Mouse (Mus musculus) limb, embryonic 10.5 days (tissue): Measurements from ENCODE around the gene Emc1. TPM values are rescaled to one million over a fixed set of nuclear protein-coding genes. Genes with fewer than 3 reads are reported as not detected.
A peak's percentile ranks its signal among the peaks of the same experiment; 100 is the strongest.

Source experiments
- DNase-seq: peaks from one replicate; pipeline ENCODE4 v3.0.0-alpha.2; 2017; ENCODE audit warnings: low spot score
- H3K27ac ChIP-seq: fragments of 300-500 bp; sonication (generic); 2 replicates; pipeline ENCODE4 v1.5.1; 2016; ENCODE audit warnings: mild to moderate bottlenecking
- H3K27me3 ChIP-seq: fragments of 300-500 bp; sonication (generic); 2 replicates; pipeline ENCODE4 v1.6.1; 2016; ENCODE audit warnings: low read depth, mild to moderate bottlenecking; ENCODE audit not compliant: poor library complexity, severe bottlenecking
- H3K36me3 ChIP-seq: fragments of 300-500 bp; sonication (generic); 2 replicates; pipeline ENCODE4 v1.6.1; 2016; ENCODE audit warnings: mild to moderate bottlenecking, moderate library complexity
- H3K4me1 ChIP-seq: fragments of 300-500 bp; sonication (generic); 2 replicates; pipeline ENCODE4 v1.6.1; 2016
- H3K4me3 ChIP-seq: fragments of 300-500 bp; sonication (generic); 2 replicates; pipeline ENCODE4 v1.5.1; 2016; ENCODE audit warnings: mild to moderate bottlenecking, moderate library complexity
- H3K9me3 ChIP-seq: fragments of 300-500 bp; sonication (generic); replicated peaks from 2 replicates; pipeline ENCODE4 v1.6.1; 2016; ENCODE audit warnings: mild to moderate bottlenecking
- WGBS: fragments of 180-500 bp; shearing (Covaris S2); methylation state at CpG from one replicate; pipeline ENCODE4 v1.1.7; 2016; 5-methylcytosine and 5-hydroxymethylcytosine counted together
- microRNA-seq: library from miRNA; unstranded; fragments of <30 nt; microRNA quantifications from one replicate; pipeline ENCODE4, GENCODE M21; 2017
- polyA plus RNA-seq: library from polyadenylated mRNA; unstranded; fragments of >200 nt; fragmentation: Nextera tagmentation; extraction: Ambion mirVana; gene quantifications from 2 replicates; pipeline ENCODE4 v1.2.1, GENCODE M21; 2016

Gene Emc1
- polyA plus RNA-seq, 1 experiment from 2014 or later: 32.2 TPM

- Histone ChIP-seq H3K27me3 (no peaks in the 10 kb centered on the region), H3K4me1 (no peaks in the 10 kb centered on the region), H3K4me3 (no peak overlapping the region), H3K36me3 (peaks cover 100% of the 10 kb centered on the region), H3K27ac (no peak overlapping the region), H3K9me3 (no peaks in the 10 kb centered on the region)
- 64% methylated on average over 1 of the region's 1 CpGs for WGBS
- DNase-seq: no peak
These were observed 65.5 kb downstream of the Emc1 start for GRCm38 (mm10) chr4:139417868-139418267.

DNA sequence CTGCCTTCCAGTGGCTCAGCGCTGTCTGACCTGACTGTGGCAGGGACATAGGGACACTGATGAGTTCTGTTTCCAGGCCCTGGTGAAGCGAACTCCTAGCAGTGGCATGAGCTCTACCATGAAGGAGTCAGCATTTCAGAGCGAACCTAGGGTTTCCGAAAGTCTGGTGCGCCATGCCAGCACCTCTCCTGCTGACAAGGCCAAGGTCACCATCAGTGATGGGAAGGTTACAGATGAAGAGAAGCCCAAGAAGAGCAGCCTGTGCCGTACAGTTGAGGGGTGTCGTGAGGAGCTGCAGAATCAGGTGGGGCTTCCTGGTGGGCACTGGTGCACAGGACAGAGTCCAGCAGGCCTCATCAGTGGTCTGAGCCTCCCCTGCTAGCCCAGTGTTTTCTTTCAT is 69.2 kb downstream of the Emc1 start:
- 94% methylated on average over 7 of the region's 7 CpGs for WGBS
- DNase-seq: no peak
- Histone ChIP-seq H3K36me3 (peaks cover 100% of the 10 kb centered on the region), H3K4me3 (no peak overlapping the region), H3K27ac (no peak overlapping the region), H3K9me3 (no peaks in the 10 kb centered on the region), H3K27me3 (no peaks in the 10 kb centered on the region), H3K4me1 (no peaks in the 10 kb centered on the region)

GRCm38 (mm10) chr4:139422409-139422808 is 70.0 kb downstream of the Emc1 start:
- no peaks in the 10 kb centered on the region for H3K4me1 ChIP-seq
- no peaks in the 10 kb centered on the region for H3K9me3 ChIP-seq
- no peaks in the 10 kb centered on the region for H3K27me3 ChIP-seq
- H3K27ac ChIP-seq: no peak overlapping the region
- no peak for DNase-seq
- H3K36me3 ChIP-seq: peaks cover 100% of the 10 kb centered on the region
- WGBS: 91% methylated on average over 2 of the region's 2 CpGs
- no peak overlapping the region for H3K4me3 ChIP-seq

DNA sequence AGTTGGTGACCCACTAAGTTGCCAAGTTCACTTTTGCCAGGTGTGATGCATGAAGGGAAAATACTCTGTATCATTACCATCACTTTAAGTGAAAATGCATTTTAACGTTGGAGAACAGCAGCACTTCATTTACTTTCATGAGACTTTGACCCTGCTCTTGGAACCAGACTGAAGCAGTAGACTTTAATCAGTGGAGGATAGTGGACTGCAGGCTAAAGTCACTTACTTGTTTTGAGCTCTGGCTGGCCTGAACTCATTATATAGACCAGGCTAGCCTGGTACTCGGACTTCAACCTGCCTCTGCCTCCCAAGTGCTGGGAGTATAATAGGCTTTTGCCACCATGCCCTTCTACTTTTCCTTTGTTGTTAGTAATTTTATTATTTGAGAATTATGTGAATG is 70.9 kb downstream of the Emc1 start:
- H3K4me3 ChIP-seq: no peak overlapping the region
- no peaks in the 10 kb centered on the region for H3K9me3 ChIP-seq
- no peak for DNase-seq
- H3K27me3 ChIP-seq: no peaks in the 10 kb centered on the region
- 83% methylated on average over 2 of the region's 2 CpGs for WGBS
- H3K36me3 ChIP-seq: peaks cover 100% of the 10 kb centered on the region
- H3K4me1 ChIP-seq: no peaks in the 10 kb centered on the region
- no peak overlapping the region for H3K27ac ChIP-seq

Small RNA genes within 50 kb of the gene (microRNA-seq; reads per million reads assigned to microRNA genes)
- 14.7 reads per million, percentile 24 among the genes with 10 or more reads in this experiment for gene Gm24245
- 4.4 reads per million, percentile 7 among the genes with 10 or more reads in this experiment for gene Gm25732

Other genes with a start within 250 kb of the Emc1 start
- 393 and 402 TPM in 2 replicates for gene Minos1, start 221.5 kb upstream of the Emc1 start, polyA plus RNA-seq
- 385 and 390 TPM in 2 replicates for gene Capzb, start 159.7 kb upstream of the Emc1 start, polyA plus RNA-seq
- 14.6 and 19.7 TPM in 2 replicates for gene Pqlc2, start 41.9 kb upstream of the Emc1 start, polyA plus RNA-seq
- 115 and 133 TPM in 2 replicates for gene Akr7a5, start 41.8 kb upstream of the Emc1 start, polyA plus RNA-seq
- gene Mrto4, start within 50 bp of the Emc1 start, polyA plus RNA-seq: 178 and 236 TPM in 2 replicates
- gene Ubr4, start within 50 bp of the Emc1 start, polyA plus RNA-seq: 69.7 and 74.4 TPM in 2 replicates
- gene Iffo2, start 178.0 kb downstream of the Emc1 start, polyA plus RNA-seq: 2.8 and 4.1 TPM in 2 replicates